Mouse (Mus musculus) lung, embryonic 14.5 days (tissue): Measurements from ENCODE around the gene Sec16a. TPM values are rescaled to one million over a fixed set of nuclear protein-coding genes. Genes with fewer than 3 reads are reported as not detected.

Experiments
- ATAC-seq: fragments of 200-750 bp; cut with Nextera tagmentation; 2 replicates; pipeline ENCODE4 v1.8.0; 2017; ENCODE audit warnings: mild to moderate bottlenecking, moderate TSS enrichment, moderate library complexity; ENCODE audit not compliant: insufficient read depth
- DNase-seq: peaks from one replicate; pipeline ENCODE4 v3.0.0-alpha.2; 2015
- H3K27ac ChIP-seq: fragments of 300-500 bp; sonication (generic); 2 replicates; pipeline ENCODE4 v1.5.1; 2014; ENCODE audit warnings: low read depth, mild to moderate bottlenecking, moderate library complexity
- H3K27me3 ChIP-seq: fragments of 300-500 bp; sonication (generic); 2 replicates; pipeline ENCODE4 v1.6.1; 2014; ENCODE audit warnings: low read length, control low read depth; ENCODE audit not compliant: insufficient read depth
- H3K36me3 ChIP-seq: fragments of 300-500 bp; sonication (generic); 2 replicates; pipeline ENCODE4 v1.6.1; 2014; ENCODE audit warnings: control low read depth; ENCODE audit not compliant: insufficient read depth
- H3K4me1 ChIP-seq: fragments of 300-500 bp; sonication (generic); 2 replicates; pipeline ENCODE4 v1.6.1; 2014; ENCODE audit warnings: antibody characterized with exemption, control low read depth; ENCODE audit not compliant: insufficient read depth
- H3K4me2 ChIP-seq: fragments of 300-500 bp; sonication (generic); 2 replicates; pipeline ENCODE4 v1.6.1; 2014; ENCODE audit warnings: mild to moderate bottlenecking
- H3K4me3 ChIP-seq: fragments of 300-500 bp; sonication (generic); 2 replicates; pipeline ENCODE4 v1.5.1; 2014; ENCODE audit warnings: low read depth, low read length
- H3K9ac ChIP-seq: fragments of 300-500 bp; sonication (generic); 2 replicates; pipeline ENCODE4 v1.6.1; 2014
- H3K9me3 ChIP-seq: fragments of 300-500 bp; sonication (generic); 2 replicates; pipeline ENCODE4 v1.6.1; 2016; ENCODE audit warnings: low read depth, low read length, control low read depth
- CTCF ChIP-seq: IDR thresholded peaks from 2 replicates; pipeline ENCODE4 v1.5.1; 2016; ENCODE audit warnings: antibody characterized with exemption, low read depth
- WGBS: fragments of 180-500 bp; shearing (Covaris S2); extraction: QIAGEN DNeasy Blood & Tissue Kit; methylation state at CpG from one replicate; pipeline ENCODE4 v1.1.7; 2014; 5-methylcytosine and 5-hydroxymethylcytosine counted together
- polyA plus RNA-seq: library from polyadenylated mRNA; unstranded; fragments of >200 nt; fragmentation: Nextera tagmentation; extraction: Ambion mirVana; gene quantifications from 2 replicates; pipeline ENCODE4 v1.2.1, GENCODE M21; 2014

Sec16a gene
- polyA plus RNA-seq, 1 experiment from 2014 or later = 36.0 TPM

DNA sequence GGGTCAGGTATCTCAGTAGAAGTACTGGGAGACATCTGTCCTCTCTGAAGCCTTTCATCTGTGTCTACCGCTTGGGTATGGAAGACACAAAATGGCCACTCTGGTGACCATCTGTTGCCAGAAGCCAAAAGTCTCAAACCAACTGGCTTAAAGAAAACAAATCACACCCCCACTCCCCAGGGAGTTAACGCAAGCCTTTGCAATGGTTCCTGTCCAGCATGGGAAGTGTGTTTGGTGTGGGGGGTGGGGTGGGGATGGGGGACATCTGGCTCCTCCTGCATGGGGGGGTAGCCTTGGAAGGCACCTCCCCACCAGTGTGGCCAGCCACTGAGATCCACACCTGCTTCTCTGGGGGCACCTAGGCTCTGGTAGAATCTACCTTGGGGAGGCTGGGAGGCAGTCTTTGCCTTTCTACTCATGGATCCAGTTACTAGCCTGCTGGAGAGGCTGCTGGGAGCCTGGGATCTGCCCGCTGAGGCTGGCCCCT lies 41.9 kb upstream of the Sec16a start:
- DNase-seq (peak; percentile 49), ATAC-seq (peak; percentile 29; the same call in 1 of the 2 replicates)
- no peak overlapping the region for H3K4me3 ChIP-seq
- peak overlapping the region; percentile 52; the same call in 1 of the 2 replicates for H3K27ac ChIP-seq
- 13% methylated on average over 3 of the region's 3 CpGs for WGBS
- H3K4me1 ChIP-seq = peaks cover 66% of the 10 kb centered on the region
- no peak overlapping the region for H3K4me2 ChIP-seq
- no peaks in the 10 kb centered on the region for H3K9me3 ChIP-seq
- H3K27me3 ChIP-seq = no peaks in the 10 kb centered on the region
- H3K36me3 ChIP-seq = peaks cover 27% of the 10 kb centered on the region
- TF ChIP-seq CTCF = no peak
- H3K9ac ChIP-seq = no peak overlapping the region

- 30% methylated on average over 5 of the region's 5 CpGs for WGBS
- ATAC-seq (no peak), DNase-seq (no peak)
Measured at GRCm38 (mm10) chr2:26486264-26486810, 41.3 kb upstream of the Sec16a start.

GRCm38 (mm10) chr2:26485710-26486109 lies 40.7 kb upstream of the Sec16a start:
- Histone ChIP-seq H3K9me3 (no peaks in the 10 kb centered on the region), H3K4me3 (no peak overlapping the region), H3K4me1 (peaks cover 70% of the 10 kb centered on the region), H3K9ac (no peak overlapping the region), H3K4me2 (no peak overlapping the region), H3K27ac (peak overlapping the region; percentile 52), H3K27me3 (no peaks in the 10 kb centered on the region), H3K36me3 (peaks cover 35% of the 10 kb centered on the region)
- no peak for ATAC-seq
- 41% methylated on average over 7 of the region's 7 CpGs for WGBS
- no peak for DNase-seq
- no peak for TF ChIP-seq CTCF

More at GRCm38 (mm10) chr2:26486264-26486810, 41.3 kb upstream of the Sec16a start:
- no peak for TF ChIP-seq CTCF
- no peak overlapping the region for H3K4me3 ChIP-seq
- peaks cover 29% of the 10 kb centered on the region for H3K36me3 ChIP-seq
- H3K9ac ChIP-seq = 0 out of 2 replicates have a peak overlapping the region, but pooled peaks have one; percentile 11
- no peak overlapping the region for H3K4me2 ChIP-seq
- peaks cover 70% of the 10 kb centered on the region for H3K4me1 ChIP-seq
- H3K27ac ChIP-seq = peak overlapping the region; percentile 52; the same call in 1 of the 2 replicates
- H3K9me3 ChIP-seq = no peaks in the 10 kb centered on the region
- no peaks in the 10 kb centered on the region for H3K27me3 ChIP-seq

DNA sequence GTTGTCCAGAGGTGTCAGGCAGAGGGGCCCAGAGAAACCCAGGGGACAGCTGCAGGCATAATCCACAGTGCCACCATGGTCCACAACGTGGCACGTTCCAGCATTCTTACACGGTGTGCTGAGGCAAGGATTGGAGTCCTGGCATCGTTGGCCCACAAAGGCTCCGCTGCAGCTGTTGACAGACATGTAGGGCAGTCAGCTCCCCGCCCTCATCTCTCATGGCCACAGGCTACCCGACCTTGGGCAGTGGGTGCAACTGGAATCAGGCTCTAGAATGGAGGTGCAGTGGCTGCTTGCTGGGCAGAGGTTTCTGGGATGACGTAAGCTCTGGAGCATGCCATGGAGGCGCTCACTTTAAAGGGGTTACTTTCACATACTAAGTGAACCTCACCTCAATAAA lies 40.3 kb upstream of the Sec16a start:
- WGBS = 69% methylated on average over 9 of the region's 9 CpGs
- no peak for TF ChIP-seq CTCF

DNA sequence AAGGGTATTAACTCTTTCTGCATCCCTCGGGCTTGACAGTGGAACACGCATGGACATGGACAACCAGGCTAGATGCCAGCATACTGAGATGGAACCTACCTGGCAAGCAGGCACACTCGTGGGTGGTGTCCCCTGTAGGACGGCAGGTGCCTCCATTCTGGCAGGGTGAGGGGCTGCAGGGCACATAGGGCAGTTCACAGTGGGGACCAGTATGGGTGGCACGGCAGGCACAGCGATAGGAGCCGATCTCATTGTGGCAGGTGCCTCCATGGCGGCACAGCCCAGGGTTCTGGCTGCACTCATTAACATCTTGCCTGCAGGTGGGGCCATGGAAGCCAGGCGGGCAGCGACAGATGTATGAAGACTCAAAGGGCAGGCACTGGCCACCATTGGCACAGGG lies 39.2 kb upstream of the Sec16a start:
- ATAC-seq (no peak), DNase-seq (no peak)
- no peaks in the 10 kb centered on the region for H3K9me3 ChIP-seq
- H3K27ac ChIP-seq = peak overlapping the region; percentile 91
- H3K36me3 ChIP-seq = peaks cover 51% of the 10 kb centered on the region
- H3K27me3 ChIP-seq = no peaks in the 10 kb centered on the region
- TF ChIP-seq CTCF = no peak
- no peak overlapping the region for H3K9ac ChIP-seq
- no peak overlapping the region for H3K4me2 ChIP-seq
- no peak overlapping the region for H3K4me3 ChIP-seq
- peaks cover 58% of the 10 kb centered on the region for H3K4me1 ChIP-seq
- 90% methylated on average over 10 of the region's 10 CpGs for WGBS

More for the DNA sequence above, 40.3 kb upstream of the Sec16a start:
- no peak overlapping the region for H3K4me3 ChIP-seq
- H3K9me3 ChIP-seq = no peaks in the 10 kb centered on the region
- DNase-seq (no peak), ATAC-seq (no peak)
- H3K27me3 ChIP-seq = no peaks in the 10 kb centered on the region
- H3K9ac ChIP-seq = no peak overlapping the region
- peaks cover 39% of the 10 kb centered on the region for H3K36me3 ChIP-seq
- H3K4me2 ChIP-seq = no peak overlapping the region
- H3K4me1 ChIP-seq = peaks cover 68% of the 10 kb centered on the region
- peak overlapping the region; percentile 52; the same call in 1 of the 2 replicates for H3K27ac ChIP-seq

DNA sequence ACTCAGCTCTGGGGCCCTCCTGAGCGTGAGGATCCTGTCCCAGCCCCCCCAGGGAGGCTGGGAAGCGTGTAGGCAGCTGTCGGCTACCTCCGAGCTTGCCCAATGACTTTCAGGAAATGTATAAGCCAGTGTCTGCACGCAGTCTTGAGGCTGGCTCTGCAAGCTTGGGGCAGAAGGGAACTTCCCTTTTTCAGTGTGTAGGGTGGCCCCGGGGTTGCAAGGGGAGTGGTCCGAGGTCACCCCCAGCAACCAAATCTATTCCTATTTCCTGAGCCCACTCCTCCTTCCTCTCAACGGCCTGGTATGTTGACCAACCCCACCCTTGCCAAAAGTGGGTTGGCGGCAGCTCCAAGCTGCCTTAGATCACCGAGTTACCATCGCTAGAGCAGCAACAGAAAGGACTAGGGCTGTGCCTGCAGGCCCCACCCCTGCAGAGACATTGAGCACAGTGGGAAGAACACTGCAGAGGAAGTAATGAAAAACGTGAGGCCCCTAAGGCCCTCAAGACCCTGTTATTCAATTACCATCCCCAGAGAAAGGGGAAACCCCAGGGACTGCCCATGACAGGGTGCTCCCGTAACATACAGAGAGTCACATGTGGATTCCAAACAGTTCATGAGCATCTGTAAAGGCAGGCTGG lies 38.3 kb upstream of the Sec16a start:
- Histone ChIP-seq H3K9me3 (no peaks in the 10 kb centered on the region), H3K27ac (peak overlapping the region; percentile 91), H3K9ac (no peak overlapping the region), H3K4me3 (no peak overlapping the region), H3K4me2 (peak overlapping the region; percentile 37), H3K4me1 (peaks cover 49% of the 10 kb centered on the region), H3K36me3 (peaks cover 59% of the 10 kb centered on the region), H3K27me3 (no peaks in the 10 kb centered on the region)
- 49% methylated on average over 13 of the region's 13 CpGs for WGBS
- ATAC-seq (no peak), DNase-seq (no peak)
- no peak for TF ChIP-seq CTCF

DNA sequence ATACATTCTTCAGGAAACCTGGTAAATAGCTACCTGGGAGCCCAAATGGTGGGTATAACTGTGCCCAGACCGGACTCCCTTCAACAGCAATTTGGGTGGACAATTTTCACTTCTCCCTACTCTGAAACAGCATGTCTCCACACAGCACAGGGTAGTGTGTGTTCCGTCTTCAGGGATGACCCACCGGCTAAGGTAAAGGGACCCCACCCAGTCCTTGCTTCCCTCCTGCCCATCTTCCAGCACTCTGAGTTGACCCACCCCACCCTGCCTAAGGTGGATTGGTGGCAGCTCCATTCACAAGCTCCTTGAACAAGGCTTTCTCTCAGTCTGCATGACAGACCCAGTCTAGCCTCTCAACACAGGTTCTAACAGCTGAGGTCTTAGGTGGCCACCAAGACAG lies 37.8 kb upstream of the Sec16a start:
- 68% methylated on average over 3 of the region's 3 CpGs for WGBS
- H3K27ac ChIP-seq = peak overlapping the region; percentile 91
- H3K9ac ChIP-seq = no peak overlapping the region

More for the DNA sequence above, 37.8 kb upstream of the Sec16a start:
- ATAC-seq = no peak
- no peak overlapping the region for H3K4me3 ChIP-seq
- peak overlapping the region; percentile 37 for H3K4me2 ChIP-seq
- no peak for TF ChIP-seq CTCF
- H3K36me3 ChIP-seq = peaks cover 64% of the 10 kb centered on the region
- DNase-seq = no peak
- H3K27me3 ChIP-seq = no peaks in the 10 kb centered on the region
- H3K4me1 ChIP-seq = peaks cover 44% of the 10 kb centered on the region
- no peaks in the 10 kb centered on the region for H3K9me3 ChIP-seq
